In the genomic region with DNA sequence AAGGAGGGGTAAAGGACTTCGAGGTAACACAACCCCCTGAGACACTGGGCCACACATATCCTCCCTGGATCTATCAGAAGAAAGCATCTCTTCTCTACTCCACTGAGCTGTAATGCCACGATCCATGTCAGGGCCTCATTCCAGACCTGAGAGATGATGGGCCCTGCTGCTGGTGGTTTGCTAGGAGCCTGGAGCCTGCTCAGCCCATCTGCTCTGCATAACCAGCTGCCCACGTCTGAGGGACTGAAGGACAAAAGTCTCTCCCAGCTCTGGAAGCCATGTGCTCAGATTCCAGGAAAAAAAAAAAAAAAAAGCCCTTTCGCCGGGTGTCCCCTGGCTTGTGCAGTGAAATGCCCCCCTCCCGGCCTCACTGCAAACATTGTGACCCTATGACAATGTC, we compare ENCODE assay signal across 26 mouse cellular contexts. TPM values are rescaled to one million over a fixed set of nuclear protein-coding genes. Genes with fewer than 3 reads are reported as not detected.
"Had no signal": no experiment of that assay in that cellular context is flagged by ENCODE, and none has a peak within 500 bp of the region (broad histone marks: within the 10 kb centered on the region; RNA-seq: fewer than 3 reads in every experiment).

No protein-coding gene starts in this region.

- ATAC-seq: intestine, embryonic 15.5 days; midbrain, embryonic 13.5 days had no signal

- H3K27ac ChIP-seq: intestine, embryonic 15.5 days; kidney, embryonic 15.5 days; left cerebral cortex, adult 2 months; liver, embryonic 13.5 days; lung, embryonic 15.5 days; midbrain, embryonic 10.5 days; midbrain, embryonic 13.5 days; neural tube, embryonic 12.5 days; neural tube, embryonic 15.5 days; stomach, embryonic 15.5 days had no signal

- DNase-seq: kidney, adult 11 months; kidney, adult 8-10 months; kidney, postnatal 10 days; kidney, postnatal 36 days; layer of hippocampus, postnatal 36 days; liver, embryonic 13.5 days; lung, postnatal 10 days; lung, postnatal 36 days; right cerebral cortex, postnatal 25 days; thymus, adult 18-20 months; thymus, postnatal 36 days had no signal

- H3K9me3 ChIP-seq: intestine, embryonic 15.5 days; kidney, embryonic 15.5 days; liver, embryonic 13.5 days; lung, embryonic 15.5 days; midbrain, embryonic 10.5 days; midbrain, embryonic 13.5 days; neural tube, embryonic 12.5 days; neural tube, embryonic 15.5 days; stomach, embryonic 15.5 days had no signal

- H3K36me3 ChIP-seq: intestine, embryonic 15.5 days; kidney, embryonic 15.5 days; liver, embryonic 13.5 days; lung, embryonic 15.5 days; midbrain, embryonic 10.5 days; midbrain, embryonic 13.5 days; neural tube, embryonic 12.5 days; neural tube, embryonic 15.5 days; stomach, embryonic 15.5 days had no signal

- H3K4me3 ChIP-seq: intestine, embryonic 15.5 days; kidney, embryonic 15.5 days; left cerebral cortex, adult 2 months; liver, embryonic 13.5 days; lung, embryonic 15.5 days; megakaryocyte, embryonic 14.5 days; midbrain, embryonic 10.5 days; midbrain, embryonic 13.5 days; neural tube, embryonic 12.5 days; neural tube, embryonic 15.5 days; stomach, embryonic 15.5 days had no signal

- H3K4me2 ChIP-seq: intestine, embryonic 15.5 days; kidney, embryonic 15.5 days; liver, embryonic 13.5 days; lung, embryonic 15.5 days; midbrain, embryonic 13.5 days; neural tube, embryonic 12.5 days; neural tube, embryonic 15.5 days; stomach, embryonic 15.5 days had no signal

- H3K27me3 ChIP-seq: intestine, embryonic 15.5 days; lung, embryonic 15.5 days; midbrain, embryonic 13.5 days; neural tube, embryonic 12.5 days; neural tube, embryonic 15.5 days; stomach, embryonic 15.5 days had no signal

- H3K4me1 ChIP-seq: intestine, embryonic 15.5 days; kidney, embryonic 15.5 days; liver, embryonic 13.5 days; lung, embryonic 15.5 days; megakaryocyte, embryonic 14.5 days; midbrain, embryonic 10.5 days; midbrain, embryonic 13.5 days; neural tube, embryonic 12.5 days; neural tube, embryonic 15.5 days; stomach, embryonic 15.5 days had no signal

- H3K9ac ChIP-seq: intestine, embryonic 15.5 days; kidney, embryonic 15.5 days; liver, embryonic 13.5 days; lung, embryonic 15.5 days; midbrain, embryonic 13.5 days; neural tube, embryonic 12.5 days; neural tube, embryonic 15.5 days; stomach, embryonic 15.5 days had no signal

RNA-seq across cellular contexts. Expression of gene Theg, which starts 11.4 kb away (rescaled TPM):
- total RNA-seq: layer of hippocampus, postnatal 10 days; left cerebral cortex, postnatal 10 days had no signal
- polyA plus RNA-seq: intestine, embryonic 15.5 days; kidney, embryonic 15.5 days; limb, embryonic 11.5 days; limb, embryonic 14.5 days; liver, embryonic 13.5 days; liver, embryonic 16.5 days; lung, embryonic 15.5 days; midbrain, embryonic 10.5 days; midbrain, embryonic 13.5 days; neural tube, embryonic 12.5 days; stomach, embryonic 15.5 days had no signal

RNA-seq across cellular contexts. Expression of gene C2cd4c, which starts 38.1 kb away (rescaled TPM):
- polyA plus RNA-seq: kidney, embryonic 15.5 days; limb, embryonic 11.5 days; liver, embryonic 13.5 days; liver, embryonic 16.5 days; lung, embryonic 15.5 days; neural tube, embryonic 12.5 days had no signal
